Mouse (Mus musculus): ENCODE results near the gene Hk1. TPM values are rescaled to one million over a fixed set of nuclear protein-coding genes. Genes with fewer than 3 reads are reported as not detected.

Hk1 gene
- polyA plus RNA-seq, 1 experiment from 2014 or later: 28.4 TPM

- H3K27ac ChIP-seq (replicated peaks; ENCODE audit: low read depth, low read length): no peak overlapping the region
- whole genome bisulfite sequencing: 60% methylated on average over 17 of the region's 17 CpGs
- no peaks in the 10 kb centered on the region for H3K27me3 ChIP-seq (replicated peaks; ENCODE audit: control insufficient read depth, insufficient read depth, low read length)
- H3K36me3 ChIP-seq (ENCODE audit: control insufficient read depth, insufficient read depth, low read length): no peaks in the 10 kb centered on the region
- no peaks in the 10 kb centered on the region for H3K4me1 ChIP-seq (ENCODE audit: control insufficient read depth, insufficient read depth, low read length)
- H3K9me3 ChIP-seq (ENCODE audit: control insufficient read depth, low read length): no peaks in the 10 kb centered on the region
- H3K4me3 ChIP-seq (ENCODE audit: low read depth, low read length): no peak overlapping the region
- peak; percentile 77; the same call in 1 of the 2 replicates for ATAC-seq (ENCODE audit: low read depth)
- no peak overlapping the region for H3K4me2 ChIP-seq (ENCODE audit: low read depth, low read length)
- H3K9ac ChIP-seq (ENCODE audit: low read depth, low read length): no peak overlapping the region
- DNase-seq (ENCODE audit: low spot score): peak; percentile 59
These were observed 156.9 kb downstream of the Hk1 start for GRCm38 (mm10) chr10:62222777-62223176.

- H3K27ac ChIP-seq (replicated peaks; ENCODE audit: low read depth, low read length): no peak overlapping the region
- no peak for DNase-seq (ENCODE audit: low spot score)
- ATAC-seq (ENCODE audit: low read depth): no peak
- no peaks in the 10 kb centered on the region for H3K27me3 ChIP-seq (replicated peaks; ENCODE audit: control insufficient read depth, insufficient read depth, low read length)
- WGBS: 90% methylated on average over 2 of the region's 2 CpGs
- no peak overlapping the region for H3K4me3 ChIP-seq (ENCODE audit: low read depth, low read length)
- no peaks in the 10 kb centered on the region for H3K9me3 ChIP-seq (ENCODE audit: control insufficient read depth, low read length)
- H3K4me2 ChIP-seq (ENCODE audit: low read depth, low read length): no peak overlapping the region
- H3K4me1 ChIP-seq (ENCODE audit: control insufficient read depth, insufficient read depth, low read length): no peaks in the 10 kb centered on the region
- no peak overlapping the region for H3K9ac ChIP-seq (ENCODE audit: low read depth, low read length)
- no peaks in the 10 kb centered on the region for H3K36me3 ChIP-seq (ENCODE audit: control insufficient read depth, insufficient read depth, low read length)
These were observed 158.1 kb downstream of the Hk1 start for GRCm38 (mm10) chr10:62221647-62222046.

- Histone ChIP-seq H3K4me2 (ENCODE audit: low read depth, low read length) (no peak overlapping the region), H3K27me3 (replicated peaks; ENCODE audit: control insufficient read depth, insufficient read depth, low read length) (no peaks in the 10 kb centered on the region), H3K4me1 (ENCODE audit: control insufficient read depth, insufficient read depth, low read length) (no peaks in the 10 kb centered on the region), H3K4me3 (ENCODE audit: low read depth, low read length) (no peak overlapping the region), H3K27ac (replicated peaks; ENCODE audit: low read depth, low read length) (no peak overlapping the region), H3K36me3 (ENCODE audit: control insufficient read depth, insufficient read depth, low read length) (no peaks in the 10 kb centered on the region), H3K9me3 (ENCODE audit: control insufficient read depth, low read length) (no peaks in the 10 kb centered on the region), H3K9ac (ENCODE audit: low read depth, low read length) (no peak overlapping the region)
- no peak for DNase-seq (ENCODE audit: low spot score)
- ATAC-seq (ENCODE audit: low read depth): no peak
- 76% methylated on average over 8 of the region's 8 CpGs for WGBS
These were observed 158.8 kb downstream of the Hk1 start for GRCm38 (mm10) chr10:62220732-62221514.

Other genes starting within 250 kb of the Hk1 start
- not detected in 2 replicates for gene Neurog3, start 246.8 kb downstream of the Hk1 start, polyA plus RNA-seq (2014; fragmentation: Nextera tagmentation; extraction: Ambion mirVana)
- gene Fam241b, start 236.0 kb downstream of the Hk1 start, polyA plus RNA-seq (2014; fragmentation: Nextera tagmentation; extraction: Ambion mirVana): 3.0 and 4.2 TPM in 2 replicates
- 9.5 and 10.3 TPM in 2 replicates for gene Tspan15, start 148.7 kb downstream of the Hk1 start, polyA plus RNA-seq (2014; fragmentation: Nextera tagmentation; extraction: Ambion mirVana)
- not detected in 2 replicates for gene Tacr2, start 127.5 kb downstream of the Hk1 start, polyA plus RNA-seq (2014; fragmentation: Nextera tagmentation; extraction: Ambion mirVana)
- gene Hkdc1, start 42.6 kb upstream of the Hk1 start, polyA plus RNA-seq (2014; fragmentation: Nextera tagmentation; extraction: Ambion mirVana): 0.54 and 0.75 TPM in 2 replicates
- 0.60 and 0.88 TPM in 2 replicates for gene 4930507D05Rik, start 69.6 kb upstream of the Hk1 start, polyA plus RNA-seq (2014; fragmentation: Nextera tagmentation; extraction: Ambion mirVana)
- gene Supv3l1, start 69.8 kb upstream of the Hk1 start, polyA plus RNA-seq (2014; fragmentation: Nextera tagmentation; extraction: Ambion mirVana): 23.8 and 29.8 TPM in 2 replicates
- gene Vps26a, start 106.9 kb upstream of the Hk1 start, polyA plus RNA-seq (2014; fragmentation: Nextera tagmentation; extraction: Ambion mirVana): 71.0 and 75.3 TPM in 2 replicates
- gene Srgn, start 147.5 kb upstream of the Hk1 start, polyA plus RNA-seq (2014; fragmentation: Nextera tagmentation; extraction: Ambion mirVana): 32.4 and 38.8 TPM in 2 replicates
- 43.1 and 45.4 TPM in 2 replicates for gene Kif1bp, start 198.5 kb upstream of the Hk1 start, polyA plus RNA-seq (2014; fragmentation: Nextera tagmentation; extraction: Ambion mirVana)
- 25.8 and 27.2 TPM in 2 replicates for gene Ddx21, start 222.4 kb upstream of the Hk1 start, polyA plus RNA-seq (2014; fragmentation: Nextera tagmentation; extraction: Ambion mirVana)

Data from embryonic facial prominence, embryonic 14.5 days (tissue).